Mouse (Mus musculus): ENCODE measurements around the gene Raver1. TPM values are rescaled to one million over a fixed set of nuclear protein-coding genes. Genes with fewer than 3 reads are reported as not detected.

Raver1 gene
- polyA plus RNA-seq, 1 experiment from 2014 or later: 43.6 TPM

MicroRNA genes within 50 kb of the gene (microRNA counts, 519-probe panel; counts per million panel counts)
- not detected for microRNA mmu-miR-1900

Small RNAs within 50 kb of the gene (microRNA-seq; reads per million reads assigned to microRNA genes)
- gene Mir1900 (not detected), gene Mir7082 (0.93 reads per million)

Other genes starting within 250 kb of the Raver1 start
- 0.62 and 1.2 TPM in 2 replicates for gene A230050P20Rik, start 223.4 kb downstream of the Raver1 start, polyA plus RNA-seq (2014; fragmentation: Nextera tagmentation; extraction: Ambion mirVana)
- gene Angptl6, start 212.3 kb downstream of the Raver1 start, polyA plus RNA-seq (2014; fragmentation: Nextera tagmentation; extraction: Ambion mirVana): 15.5 TPM in 2 replicates
- gene Ppan, start 203.8 kb downstream of the Raver1 start, polyA plus RNA-seq (2014; fragmentation: Nextera tagmentation; extraction: Ambion mirVana): 44.1 and 49.6 TPM in 2 replicates
- 264 and 269 TPM in 2 replicates for gene Eif3g, start 193.4 kb downstream of the Raver1 start, polyA plus RNA-seq (2014; fragmentation: Nextera tagmentation; extraction: Ambion mirVana)
- gene Dnmt1, start 132.1 kb downstream of the Raver1 start, polyA plus RNA-seq (2014; fragmentation: Nextera tagmentation; extraction: Ambion mirVana): 51.1 and 52.1 TPM in 2 replicates
- 5.9 and 7.8 TPM in 2 replicates for gene S1pr2, start 115.2 kb downstream of the Raver1 start, polyA plus RNA-seq (2014; fragmentation: Nextera tagmentation; extraction: Ambion mirVana)
- 118 and 129 TPM in 2 replicates for gene Mrpl4, start 89.3 kb downstream of the Raver1 start, polyA plus RNA-seq (2014; fragmentation: Nextera tagmentation; extraction: Ambion mirVana)
- 2.6 and 3.5 TPM in 2 replicates for gene Icam1, start 76.0 kb downstream of the Raver1 start, polyA plus RNA-seq (2014; fragmentation: Nextera tagmentation; extraction: Ambion mirVana)
- not detected in 2 replicates for gene Icam4, start 62.6 kb downstream of the Raver1 start, polyA plus RNA-seq (2014; fragmentation: Nextera tagmentation; extraction: Ambion mirVana)
- gene Icam5, start 59.9 kb downstream of the Raver1 start, polyA plus RNA-seq (2014; fragmentation: Nextera tagmentation; extraction: Ambion mirVana): 0.63 and 1.0 TPM in 2 replicates
- gene Zglp1, start 24.9 kb downstream of the Raver1 start, polyA plus RNA-seq (2014; fragmentation: Nextera tagmentation; extraction: Ambion mirVana): 1.3 and 1.8 TPM in 2 replicates
- 0.41 and 1.8 TPM in 2 replicates for gene Gm49373, start 18.9 kb downstream of the Raver1 start, polyA plus RNA-seq (2014; fragmentation: Nextera tagmentation; extraction: Ambion mirVana)
- gene Fdx1l, start 18.4 kb downstream of the Raver1 start, polyA plus RNA-seq (2014; fragmentation: Nextera tagmentation; extraction: Ambion mirVana): 60.2 and 69.8 TPM in 2 replicates
- 1.2 and 1.5 TPM in 2 replicates for gene Gm38431, start within 50 bp of the Raver1 start, polyA plus RNA-seq (2014; fragmentation: Nextera tagmentation; extraction: Ambion mirVana)
- gene Tyk2, start 39.2 kb upstream of the Raver1 start, polyA plus RNA-seq (2014; fragmentation: Nextera tagmentation; extraction: Ambion mirVana): 5.0 and 6.2 TPM in 2 replicates
- gene Cdc37, start 58.0 kb upstream of the Raver1 start, polyA plus RNA-seq (2014; fragmentation: Nextera tagmentation; extraction: Ambion mirVana): 222 and 247 TPM in 2 replicates
- gene Pde4a, start 73.7 kb upstream of the Raver1 start, polyA plus RNA-seq (2014; fragmentation: Nextera tagmentation; extraction: Ambion mirVana): 17.3 and 22.4 TPM in 2 replicates
- gene Keap1, start 147.4 kb upstream of the Raver1 start, polyA plus RNA-seq (2014; fragmentation: Nextera tagmentation; extraction: Ambion mirVana): 34.7 and 39.1 TPM in 2 replicates
- gene S1pr5, start 156.4 kb upstream of the Raver1 start, polyA plus RNA-seq (2014; fragmentation: Nextera tagmentation; extraction: Ambion mirVana): 0.94 and 1.4 TPM in 2 replicates
- gene Atg4d, start 173.3 kb upstream of the Raver1 start, polyA plus RNA-seq (2014; fragmentation: Nextera tagmentation; extraction: Ambion mirVana): 45.7 and 53.1 TPM in 2 replicates
- 9.8 and 14.6 TPM in 2 replicates for gene Kri1, start 196.0 kb upstream of the Raver1 start, polyA plus RNA-seq (2014; fragmentation: Nextera tagmentation; extraction: Ambion mirVana)
- 101 and 107 TPM in 2 replicates for gene Cdkn2d, start 199.4 kb upstream of the Raver1 start, polyA plus RNA-seq (2014; fragmentation: Nextera tagmentation; extraction: Ambion mirVana)
- 0.91 and 1.4 TPM in 2 replicates for gene Ap1m2, start 220.3 kb upstream of the Raver1 start, polyA plus RNA-seq (2014; fragmentation: Nextera tagmentation; extraction: Ambion mirVana)
- gene Slc44a2, start 228.7 kb upstream of the Raver1 start, polyA plus RNA-seq (2014; fragmentation: Nextera tagmentation; extraction: Ambion mirVana): 52.0 and 61.0 TPM in 2 replicates